Mouse (Mus musculus): ENCODE results near the gene Rps15.
"Not testable (repeated sequence)": the region's sequence is repeated elsewhere in the genome, so short reads cannot be mapped to it uniquely, and the experiment has no call there.

Gene Rps15

GRCm38 (mm10) chr10:80292251-80293146, at the start of gene Rps15:
Rps15 (plus strand) TSS chr10:80292453.
- peak; percentile 98 to 99 for DNase-seq

GRCm38 (mm10) chr10:80242607-80243006, 49.6 kb upstream of the Rps15 start:
- DNase-seq, result no peak

- peak; percentile 83 to 91 for DNase-seq
These were observed 47.4 kb upstream of the Rps15 start for GRCm38 (mm10) chr10:80244791-80245399.

- DNase-seq, result peak; percentile 95 to 97
These were observed 46.7 kb upstream of the Rps15 start for GRCm38 (mm10) chr10:80245600-80245999.

- peak in 1 of 2 experiments; percentile 52 for DNase-seq
These were observed 44.4 kb upstream of the Rps15 start for GRCm38 (mm10) chr10:80247849-80248248.

- DNase-seq, result not testable (repeated sequence)
These were observed 43.8 kb upstream of the Rps15 start for GRCm38 (mm10) chr10:80248437-80248836.

GRCm38 (mm10) chr10:80248971-80249640, 43.1 kb upstream of the Rps15 start, which contains the start of gene Ndufs7:
Ndufs7 (plus strand) TSS chr10:80249121.
- DNase-seq, result peak; percentile 96 to 98

- DNase-seq, result no peak
These were observed 42.2 kb upstream of the Rps15 start for GRCm38 (mm10) chr10:80250059-80250458.

- DNase-seq, result no peak
These were observed 41.7 kb upstream of the Rps15 start for GRCm38 (mm10) chr10:80250573-80250972.

GRCm38 (mm10) chr10:80252011-80252410, 40.2 kb upstream of the Rps15 start:
- no peak for DNase-seq

- DNase-seq, result no peak
These were observed 39.6 kb upstream of the Rps15 start for GRCm38 (mm10) chr10:80252493-80253274.

GRCm38 (mm10) chr10:80253551-80253950, 38.7 kb upstream of the Rps15 start:
- DNase-seq, result no peak

GRCm38 (mm10) chr10:80254331-80255297, 37.6 kb upstream of the Rps15 start:
- DNase-seq, result no peak

GRCm38 (mm10) chr10:80255881-80256535, 36.2 kb upstream of the Rps15 start:
- peak; percentile 63 to 75 for DNase-seq

- peak in 1 of 2 experiments; percentile 47 for DNase-seq
These were observed 34.3 kb upstream of the Rps15 start for GRCm38 (mm10) chr10:80257936-80258335.

GRCm38 (mm10) chr10:80258752-80259462, 33.3 kb upstream of the Rps15 start:
- DNase-seq, result no peak

- DNase-seq, result no peak
These were observed 32.8 kb upstream of the Rps15 start for GRCm38 (mm10) chr10:80259463-80259805.

GRCm38 (mm10) chr10:80259861-80260641, 32.2 kb upstream of the Rps15 start:
- DNase-seq, result peak; percentile 86 to 92

Measured in cerebellum, postnatal 14 days (tissue).